Mouse (Mus musculus) forebrain, embryonic 14.5 days (tissue): Measurements from ENCODE around the gene Ltbp2. TPM values are rescaled to one million over a fixed set of nuclear protein-coding genes. Genes with fewer than 3 reads are reported as not detected.

Source experiments
- ATAC-seq: fragments of 200-750 bp; cut with Nextera tagmentation; 2 replicates; pipeline ENCODE4 v1.8.0; 2017; ENCODE audit warnings: mild to moderate bottlenecking, moderate library complexity
- DNase-seq: peaks from one replicate; pipeline ENCODE4 v3.0.0-alpha.2; 2015; ENCODE audit warnings: low spot score
- H3K27ac ChIP-seq: fragments of 300-500 bp; sonication (generic); 2 replicates; pipeline ENCODE4 v1.5.1; 2014; ENCODE audit warnings: low read depth, mild to moderate bottlenecking, control low read depth, low read length, moderate library complexity
- H3K27me3 ChIP-seq: fragments of 300-500 bp; sonication (generic); replicated peaks from 2 replicates; pipeline ENCODE4 v1.6.1; 2014; ENCODE audit warnings: low read length, control low read depth, mixed read lengths; ENCODE audit not compliant: control insufficient read depth, insufficient read depth
- H3K36me3 ChIP-seq: fragments of 300-500 bp; sonication (generic); 2 replicates; pipeline ENCODE4 v1.6.1; 2014; ENCODE audit warnings: low read length, control low read depth; ENCODE audit not compliant: control insufficient read depth, insufficient read depth
- H3K4me1 ChIP-seq: fragments of 300-500 bp; sonication (generic); 2 replicates; pipeline ENCODE4 v1.6.1; 2014; ENCODE audit warnings: antibody characterized with exemption, low read length, control low read depth; ENCODE audit not compliant: control insufficient read depth, insufficient read depth
- H3K4me2 ChIP-seq: fragments of 300-500 bp; sonication (generic); 2 replicates; pipeline ENCODE4 v1.6.1; 2014; ENCODE audit warnings: mild to moderate bottlenecking, control low read depth, low read length
- H3K4me3 ChIP-seq: fragments of 300-500 bp; sonication (generic); 2 replicates; pipeline ENCODE4 v1.5.1; 2014; ENCODE audit warnings: low read depth, low read length, control low read depth
- H3K9ac ChIP-seq: fragments of 300-500 bp; sonication (generic); 2 replicates; pipeline ENCODE4 v1.6.1; 2014; ENCODE audit warnings: mild to moderate bottlenecking, low read length, control low read depth, moderate library complexity
- H3K9me3 ChIP-seq: fragments of 300-500 bp; sonication (generic); replicated peaks from 2 replicates; pipeline ENCODE4 v1.6.1; 2016; ENCODE audit warnings: low read length, control low read depth, mixed read lengths; ENCODE audit not compliant: control insufficient read depth
- WGBS: fragments of 180-500 bp; shearing (Covaris S2); extraction: QIAGEN DNeasy Blood & Tissue Kit; methylation state at CpG from one replicate; pipeline ENCODE4 v1.1.7; 2014; 5-methylcytosine and 5-hydroxymethylcytosine counted together
- polyA plus RNA-seq: library from polyadenylated mRNA; unstranded; fragments of >200 nt; fragmentation: Nextera tagmentation; extraction: Ambion mirVana; gene quantifications from 2 replicates; pipeline ENCODE4 v1.2.1, GENCODE M21; 2014

The Ltbp2 gene
- polyA plus RNA-seq, 1 experiment from 2014 or later: not detected

- H3K4me3 ChIP-seq: no peak overlapping the region
- H3K4me1 ChIP-seq: no peaks in the 10 kb centered on the region
- no peak for ATAC-seq
- H3K9ac ChIP-seq: no peak overlapping the region
- no peaks in the 10 kb centered on the region for H3K36me3 ChIP-seq
- no peak for DNase-seq
- 73% methylated on average over 5 of the region's 5 CpGs for WGBS
- H3K27me3 ChIP-seq: no peaks in the 10 kb centered on the region
- no peak overlapping the region for H3K4me2 ChIP-seq
- no peak overlapping the region for H3K27ac ChIP-seq
- H3K9me3 ChIP-seq: no peaks in the 10 kb centered on the region
These were observed 69.6 kb downstream of the Ltbp2 start for GRCm38 (mm10) chr12:84806726-84807125.

GRCm38 (mm10) chr12:84806010-84806409 lies 70.3 kb downstream of the Ltbp2 start:
- WGBS: 80% methylated on average over 1 of the region's 1 CpGs
- no peaks in the 10 kb centered on the region for H3K9me3 ChIP-seq
- ATAC-seq: no peak

DNA sequence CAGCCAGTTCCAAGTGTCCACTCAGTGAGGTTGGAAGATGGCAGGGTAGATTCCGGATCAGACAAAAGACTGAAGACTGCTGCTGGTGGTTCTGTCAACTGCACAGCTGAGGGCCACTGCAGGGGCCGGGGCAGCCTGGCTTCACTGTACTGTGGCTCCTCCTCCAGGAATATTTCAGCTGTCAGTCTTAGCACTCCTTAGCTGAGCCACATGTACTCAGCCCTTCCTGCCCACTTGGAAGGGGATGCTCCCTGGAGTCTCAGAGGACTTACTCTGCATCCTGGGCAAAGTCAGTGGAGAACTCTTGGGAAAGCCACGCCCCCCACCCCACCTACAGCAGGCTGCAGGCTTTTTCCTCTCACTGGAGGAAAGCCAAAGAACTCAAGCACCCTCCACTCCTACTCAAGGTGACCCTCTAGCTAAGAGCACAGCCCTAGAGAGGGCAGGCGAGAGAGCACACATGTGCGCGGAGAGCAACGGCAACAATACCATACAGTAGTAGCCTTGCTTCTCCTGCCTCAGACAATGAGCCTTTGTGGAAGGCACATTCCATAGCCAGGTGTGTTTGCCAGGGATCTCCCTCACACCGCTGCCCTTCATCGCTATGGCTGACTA lies 71.0 kb downstream of the Ltbp2 start:
- ATAC-seq (no peak), DNase-seq (no peak)
- no peaks in the 10 kb centered on the region for H3K36me3 ChIP-seq
- H3K9me3 ChIP-seq: no peaks in the 10 kb centered on the region
- 77% methylated on average over 9 of the region's 9 CpGs for WGBS
- H3K9ac ChIP-seq: no peak overlapping the region
- no peak overlapping the region for H3K4me3 ChIP-seq
- H3K27me3 ChIP-seq: no peaks in the 10 kb centered on the region
- no peak overlapping the region for H3K27ac ChIP-seq
- H3K4me2 ChIP-seq: no peak overlapping the region
- no peaks in the 10 kb centered on the region for H3K4me1 ChIP-seq

More at GRCm38 (mm10) chr12:84806010-84806409, 70.3 kb downstream of the Ltbp2 start:
- no peak overlapping the region for H3K4me2 ChIP-seq
- DNase-seq: no peak
- H3K27ac ChIP-seq: no peak overlapping the region
- no peaks in the 10 kb centered on the region for H3K4me1 ChIP-seq
- H3K9ac ChIP-seq: no peak overlapping the region
- H3K4me3 ChIP-seq: no peak overlapping the region
- no peaks in the 10 kb centered on the region for H3K36me3 ChIP-seq
- H3K27me3 ChIP-seq: no peaks in the 10 kb centered on the region

DNA sequence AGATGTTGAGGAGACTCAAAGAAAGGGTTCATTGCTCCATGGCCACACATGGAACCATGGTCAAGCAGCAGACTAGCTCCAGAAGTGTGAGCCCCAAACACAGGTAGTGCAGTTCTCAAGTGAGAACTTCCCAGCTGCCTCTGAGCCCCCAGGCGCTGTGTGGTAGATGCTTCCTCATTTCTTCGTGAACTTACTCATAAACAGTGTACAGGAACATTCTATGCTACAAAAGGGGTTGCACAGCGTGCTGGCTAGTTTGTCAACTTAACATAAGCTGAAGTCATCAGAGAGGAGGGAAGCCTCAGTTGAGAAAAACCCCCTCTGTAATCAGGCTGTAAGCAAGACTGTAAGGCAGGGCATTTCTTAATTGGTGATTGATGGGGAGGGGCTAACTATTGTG lies 73.7 kb downstream of the Ltbp2 start:
- no peak overlapping the region for H3K27ac ChIP-seq
- no peak overlapping the region for H3K4me3 ChIP-seq
- no peak for DNase-seq
- WGBS: 81% methylated on average over 3 of the region's 3 CpGs
- no peaks in the 10 kb centered on the region for H3K36me3 ChIP-seq
- H3K9me3 ChIP-seq: no peaks in the 10 kb centered on the region
- no peaks in the 10 kb centered on the region for H3K4me1 ChIP-seq
- no peak for ATAC-seq
- no peak overlapping the region for H3K9ac ChIP-seq
- no peaks in the 10 kb centered on the region for H3K27me3 ChIP-seq
- H3K4me2 ChIP-seq: no peak overlapping the region

DNA sequence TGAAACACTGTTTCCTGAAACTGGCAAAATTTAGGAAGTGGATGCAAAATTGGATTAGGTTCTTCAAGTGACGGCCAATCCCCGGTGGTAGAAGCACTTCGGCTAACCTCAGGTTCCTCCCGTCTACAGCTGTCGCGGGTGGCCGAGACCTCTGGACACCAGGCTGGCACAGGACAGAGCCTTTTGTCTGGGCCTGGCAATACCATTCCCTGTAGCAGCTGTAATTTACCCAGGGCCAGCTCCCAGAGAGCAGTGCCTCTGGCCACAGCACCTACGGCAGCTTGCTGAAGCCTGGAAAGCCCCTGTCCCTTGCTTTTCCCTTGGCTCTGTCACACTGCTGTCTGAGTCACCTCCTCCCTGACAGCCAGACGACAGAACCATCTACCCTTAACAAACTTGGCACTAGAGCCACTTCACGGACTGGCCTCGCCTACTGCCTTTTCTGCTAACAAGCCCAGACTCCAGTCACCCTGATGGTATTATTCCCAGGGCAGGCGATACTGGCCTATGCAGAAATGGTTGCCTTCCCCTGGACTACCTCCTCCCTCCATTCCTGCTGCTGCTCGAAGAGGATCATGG lies 74.7 kb downstream of the Ltbp2 start:
- DNase-seq (no peak), ATAC-seq (no peak)
- Histone ChIP-seq H3K36me3 (no peaks in the 10 kb centered on the region), H3K9me3 (no peaks in the 10 kb centered on the region), H3K27ac (no peak overlapping the region), H3K4me3 (no peak overlapping the region), H3K9ac (no peak overlapping the region), H3K4me1 (no peaks in the 10 kb centered on the region), H3K4me2 (no peak overlapping the region), H3K27me3 (no peaks in the 10 kb centered on the region)
- WGBS: 89% methylated on average over 13 of the region's 13 CpGs

DNA sequence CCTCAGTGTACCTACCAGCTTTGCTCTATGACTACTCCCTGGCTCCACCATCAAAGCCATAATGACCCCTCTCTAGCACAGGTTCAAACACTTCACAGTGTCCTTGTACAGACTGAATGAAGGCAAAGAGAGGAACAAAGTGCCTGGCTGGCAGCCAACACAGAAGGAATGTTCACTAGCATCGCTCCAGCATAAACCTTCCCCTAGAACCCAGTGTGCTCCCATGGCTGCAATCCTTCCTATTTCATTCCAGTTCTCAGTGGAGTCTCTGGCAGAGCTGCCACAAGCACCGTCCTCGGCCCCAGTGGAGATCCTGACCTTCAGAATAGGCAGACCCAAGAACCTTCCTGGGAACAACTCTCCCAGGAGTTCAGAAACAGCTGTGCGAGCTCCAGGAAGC lies 75.9 kb downstream of the Ltbp2 start:
- Histone ChIP-seq H3K4me3 (no peak overlapping the region), H3K36me3 (no peaks in the 10 kb centered on the region), H3K9ac (no peak overlapping the region), H3K4me1 (no peaks in the 10 kb centered on the region), H3K9me3 (no peaks in the 10 kb centered on the region), H3K27ac (no peak overlapping the region), H3K27me3 (no peaks in the 10 kb centered on the region), H3K4me2 (no peak overlapping the region)
- ATAC-seq: no peak
- WGBS: 72% methylated on average over 4 of the region's 4 CpGs
- DNase-seq: peak; percentile 13

DNA sequence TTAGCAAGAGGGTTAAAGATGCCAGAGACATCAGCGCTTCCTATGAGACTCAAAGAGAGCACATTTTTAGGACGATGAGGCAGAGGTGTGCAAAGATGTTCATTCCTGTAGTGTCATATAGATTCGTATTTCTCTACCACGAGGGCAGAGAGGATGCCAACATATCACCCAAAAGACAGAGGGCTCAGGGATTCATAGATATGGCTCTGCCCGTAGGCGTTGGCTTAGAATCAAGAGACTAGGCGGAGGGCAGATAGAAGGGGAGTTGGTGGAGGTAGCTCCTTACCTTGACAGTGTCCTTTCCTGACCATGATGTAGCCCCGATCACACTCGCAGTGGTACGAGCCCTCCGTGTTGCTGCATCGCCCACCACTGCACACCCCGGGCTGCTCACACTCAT lies 77.2 kb downstream of the Ltbp2 start:
- no peaks in the 10 kb centered on the region for H3K9me3 ChIP-seq
- H3K4me1 ChIP-seq: no peaks in the 10 kb centered on the region
- H3K4me3 ChIP-seq: no peak overlapping the region
- no peak overlapping the region for H3K4me2 ChIP-seq
- no peaks in the 10 kb centered on the region for H3K27me3 ChIP-seq
- H3K9ac ChIP-seq: no peak overlapping the region
- H3K27ac ChIP-seq: no peak overlapping the region
- ATAC-seq: no peak
- no peaks in the 10 kb centered on the region for H3K36me3 ChIP-seq
- 94% methylated on average over 13 of the region's 13 CpGs for whole genome bisulfite sequencing
- DNase-seq: no peak

- Histone ChIP-seq H3K4me1 (no peaks in the 10 kb centered on the region), H3K27ac (no peak overlapping the region), H3K36me3 (no peaks in the 10 kb centered on the region), H3K4me2 (no peak overlapping the region), H3K9ac (no peak overlapping the region), H3K27me3 (no peaks in the 10 kb centered on the region), H3K9me3 (no peaks in the 10 kb centered on the region), H3K4me3 (no peak overlapping the region)
- ATAC-seq (no peak), DNase-seq (no peak)
- WGBS: 93% methylated on average over 8 of the region's 8 CpGs
These were observed 81.7 kb downstream of the Ltbp2 start for GRCm38 (mm10) chr12:84794647-84795046.

- H3K36me3 ChIP-seq: no peaks in the 10 kb centered on the region
- 81% methylated on average over 4 of the region's 4 CpGs for WGBS
- H3K4me3 ChIP-seq: no peak overlapping the region
- DNase-seq (no peak), ATAC-seq (no peak)
- H3K4me2 ChIP-seq: no peak overlapping the region
- H3K9me3 ChIP-seq: no peaks in the 10 kb centered on the region
- no peaks in the 10 kb centered on the region for H3K27me3 ChIP-seq
- H3K27ac ChIP-seq: no peak overlapping the region
- H3K9ac ChIP-seq: no peak overlapping the region
- H3K4me1 ChIP-seq: no peaks in the 10 kb centered on the region
These were observed 83.7 kb downstream of the Ltbp2 start for GRCm38 (mm10) chr12:84792629-84793028.
